Mouse (Mus musculus) kidney, postnatal 0 days (tissue): ENCODE measurements around the gene Rgs14. TPM values are rescaled to one million over a fixed set of nuclear protein-coding genes. Genes with fewer than 3 reads are reported as not detected.
A peak's percentile ranks its signal among the peaks of the same experiment; 100 is the strongest.

Experiments used
- ATAC-seq: fragments of 200-750 bp; cut with Nextera tagmentation; replicated peaks from 2 replicates; pipeline ENCODE4 v1.8.0; 2017; ENCODE audit warnings: low read depth, moderate number of reproducible peaks, moderate TSS enrichment, moderate library complexity; ENCODE audit not compliant: low FRiP score
- DNase-seq: peaks from one replicate; pipeline ENCODE4 v3.0.0-alpha.2; 2016; ENCODE audit warnings: low spot score
- H3K27ac ChIP-seq: fragments of 300-500 bp; sonication (generic); 2 replicates; pipeline ENCODE4 v1.5.1; 2014; ENCODE audit warnings: mild to moderate bottlenecking
- H3K27me3 ChIP-seq: fragments of 300-500 bp; sonication (generic); 2 replicates; pipeline ENCODE4 v1.6.1; 2014; ENCODE audit warnings: low read length, mixed read lengths; ENCODE audit not compliant: insufficient read depth
- H3K36me3 ChIP-seq: fragments of 300-500 bp; sonication (generic); 2 replicates; pipeline ENCODE4 v1.6.1; 2014; ENCODE audit warnings: low read length, mixed read lengths; ENCODE audit not compliant: insufficient read depth
- H3K4me1 ChIP-seq: fragments of 300-500 bp; sonication (generic); replicated peaks from 2 replicates; pipeline ENCODE4 v1.6.1; 2014; ENCODE audit warnings: antibody characterized with exemption, low read length, mixed read lengths; ENCODE audit not compliant: insufficient read depth
- H3K4me2 ChIP-seq: fragments of 300-500 bp; sonication (generic); 2 replicates; pipeline ENCODE4 v1.6.1; 2014; ENCODE audit warnings: mild to moderate bottlenecking, low read length, moderate library complexity, mixed read lengths
- H3K4me3 ChIP-seq: fragments of 300-500 bp; sonication (generic); replicated peaks from 2 replicates; pipeline ENCODE4 v1.5.1; 2014; ENCODE audit warnings: low read depth, low read length
- H3K9ac ChIP-seq: fragments of 300-500 bp; sonication (generic); 2 replicates; pipeline ENCODE4 v1.6.1; 2014; ENCODE audit warnings: low read depth, low read length
- H3K9me3 ChIP-seq: fragments of 300-500 bp; sonication (generic); replicated peaks from 2 replicates; pipeline ENCODE4 v1.6.1; 2016; ENCODE audit warnings: low read length, inconsistent platforms, mixed read lengths
- CTCF ChIP-seq: IDR thresholded peaks from 2 replicates; pipeline ENCODE4 v1.5.1; 2016; ENCODE audit warnings: antibody characterized with exemption, low read depth, mild to moderate bottlenecking, moderate library complexity
- WGBS: fragments of 180-500 bp; shearing (Covaris S2); extraction: QIAGEN DNeasy Blood & Tissue Kit; methylation state at CpG from one replicate; pipeline ENCODE4 v1.1.7; 2014; 5-methylcytosine and 5-hydroxymethylcytosine counted together
- polyA plus RNA-seq: library from polyadenylated mRNA; unstranded; fragments of >200 nt; fragmentation: Nextera tagmentation; extraction: Ambion mirVana; gene quantifications from 2 replicates; pipeline ENCODE4 v1.2.1, GENCODE M21; 2015

Rgs14 gene
- polyA plus RNA-seq, 1 experiment from 2014 or later: 1.6 TPM

DNA sequence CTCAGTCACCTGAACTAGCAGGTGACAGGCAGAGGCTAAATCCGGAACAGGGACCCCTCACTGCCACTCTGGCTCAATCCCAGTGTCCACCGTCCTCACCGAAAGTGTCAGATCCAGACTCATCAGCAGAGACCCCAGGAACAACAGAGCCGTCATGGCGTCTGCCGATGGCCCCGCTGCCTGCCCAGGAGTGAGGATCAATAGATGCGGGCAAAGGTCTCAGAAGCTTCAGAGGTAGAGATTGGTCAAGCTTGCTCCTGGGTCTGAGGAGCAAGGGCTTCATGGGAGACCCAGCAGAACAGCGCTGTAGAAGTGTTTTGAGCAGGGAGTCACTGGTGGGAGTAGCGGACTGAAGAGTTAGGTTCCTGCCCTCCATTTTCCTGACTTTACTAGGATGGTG lies 57.1 kb downstream of the Rgs14 start, which contains the start of gene F12:
TSS of gene F12 (minus strand) at position 181 of the 400 bp plus-strand sequence.
- WGBS: 86% methylated on average over 10 of the region's 10 CpGs

DNA sequence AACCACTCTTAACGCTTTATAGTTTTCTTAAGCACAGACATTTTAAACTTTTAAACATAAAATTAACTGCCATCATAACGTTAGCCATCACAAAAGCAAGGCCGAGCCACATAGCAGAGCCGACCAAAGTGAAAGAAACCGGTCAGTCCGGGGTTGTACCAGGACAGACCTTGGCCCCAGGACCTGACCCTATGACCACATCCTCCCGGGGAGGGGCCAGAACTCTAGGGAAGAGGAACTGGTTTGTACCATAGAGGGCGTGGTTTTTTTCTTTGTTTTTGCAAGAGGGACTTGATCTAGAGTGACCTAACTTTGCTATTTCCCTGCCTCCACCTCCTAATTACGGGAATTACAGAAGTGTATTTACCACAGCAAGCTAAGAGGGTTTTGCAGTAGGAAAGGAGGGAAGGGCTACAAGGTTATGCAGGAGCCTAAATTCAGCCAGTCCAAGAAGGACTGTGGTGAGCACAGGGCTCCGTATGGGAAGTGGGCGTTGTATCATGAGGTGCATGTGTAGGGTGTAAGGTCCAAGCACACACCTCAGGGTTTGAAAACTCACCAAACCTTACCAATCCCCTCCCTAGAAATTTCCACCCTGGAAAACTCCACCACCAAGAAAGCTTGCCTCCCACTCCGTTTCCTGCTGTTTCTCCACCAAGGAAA lies 59.8 kb downstream of the Rgs14 start:
- H3K4me2 ChIP-seq: no peak overlapping the region
- no peak overlapping the region for H3K9ac ChIP-seq
- DNase-seq (peak; percentile 40), ATAC-seq (no peak)
- 51% methylated on average over 12 of the region's 12 CpGs for WGBS
- no peaks in the 10 kb centered on the region for H3K4me1 ChIP-seq
- H3K27me3 ChIP-seq: no peaks in the 10 kb centered on the region
- no peaks in the 10 kb centered on the region for H3K36me3 ChIP-seq
- no peak overlapping the region for H3K27ac ChIP-seq
- no peak overlapping the region for H3K4me3 ChIP-seq
- H3K9me3 ChIP-seq: no peaks in the 10 kb centered on the region
- no peak for TF ChIP-seq CTCF

More for the DNA sequence above, 57.1 kb downstream of the Rgs14 start, which contains the start of gene F12:
- Histone ChIP-seq H3K27me3 (peaks cover 4% of the 10 kb centered on the region; the same call in 1 of the 2 replicates), H3K9ac (no peak within 1 kb of the TSS), H3K4me2 (no peak within 1 kb of the TSS), H3K27ac (no peak within 1 kb of the TSS), H3K36me3 (no peaks in the 10 kb centered on the region), H3K4me1 (no peaks in the 10 kb centered on the region), H3K9me3 (no peaks in the 10 kb centered on the region), H3K4me3 (no peak within 1 kb of the TSS)
- TF ChIP-seq CTCF: no peak
- DNase-seq: no peak
- ATAC-seq: no peak

DNA sequence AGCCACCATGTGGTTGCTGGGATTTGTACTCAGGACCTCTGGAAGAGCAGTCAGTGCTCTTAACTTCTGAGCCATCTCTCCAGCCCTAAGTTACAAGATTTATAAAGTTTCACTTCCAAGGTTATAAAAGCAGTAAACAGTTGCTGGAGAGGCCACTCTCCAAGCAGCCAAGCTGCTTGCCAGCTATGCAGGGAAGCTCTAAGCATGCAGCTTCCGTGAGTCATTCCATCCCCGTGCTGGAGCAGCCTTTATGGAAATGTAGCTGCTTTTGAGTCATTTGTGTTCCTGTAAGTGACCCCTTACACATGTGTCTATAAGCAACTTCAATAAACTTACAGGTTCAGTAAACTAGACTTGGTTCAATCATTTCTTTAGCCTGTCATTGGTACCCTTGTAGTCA lies 61.0 kb downstream of the Rgs14 start:
- Histone ChIP-seq H3K27ac (no peak overlapping the region), H3K4me3 (no peak overlapping the region), H3K9ac (no peak overlapping the region), H3K9me3 (no peaks in the 10 kb centered on the region), H3K4me2 (no peak overlapping the region), H3K4me1 (no peaks in the 10 kb centered on the region), H3K36me3 (no peaks in the 10 kb centered on the region), H3K27me3 (no peaks in the 10 kb centered on the region)
- no peak for TF ChIP-seq CTCF
- no peak for ATAC-seq
- 77% methylated on average over 2 of the region's 2 CpGs for WGBS
- DNase-seq: no peak

GRCm38 (mm10) chr13:55431889-55432685 lies 62.6 kb downstream of the Rgs14 start:
- ATAC-seq (no peak), DNase-seq (no peak)
- Histone ChIP-seq H3K27me3 (no peaks in the 10 kb centered on the region), H3K4me2 (no peak overlapping the region), H3K27ac (no peak overlapping the region), H3K4me1 (no peaks in the 10 kb centered on the region), H3K9ac (no peak overlapping the region), H3K4me3 (no peak overlapping the region), H3K9me3 (no peaks in the 10 kb centered on the region), H3K36me3 (no peaks in the 10 kb centered on the region)
- no peak for TF ChIP-seq CTCF
- WGBS: 69% methylated on average over 10 of the region's 10 CpGs

Other genes with a start within 250 kb of the Rgs14 start
- gene Gm17617, start 236.2 kb upstream of the Rgs14 start, polyA plus RNA-seq: not detected in 2 replicates
- 14.6 and 15.8 TPM in 2 replicates for gene Fgfr4, start 217.1 kb upstream of the Rgs14 start, polyA plus RNA-seq
- 51.7 and 52.5 TPM in 2 replicates for gene Nsd1, start 159.9 kb upstream of the Rgs14 start, polyA plus RNA-seq
- 398 and 435 TPM in 2 replicates for gene Prelid1, start 49.2 kb upstream of the Rgs14 start, polyA plus RNA-seq
- gene Rab24, start 47.8 kb upstream of the Rgs14 start, polyA plus RNA-seq: 84.8 and 93.1 TPM in 2 replicates
- 14.9 and 15.1 TPM in 2 replicates for gene Mxd3, start 39.9 kb upstream of the Rgs14 start, polyA plus RNA-seq
- gene Lman2, start 6.9 kb upstream of the Rgs14 start, polyA plus RNA-seq: 93.7 and 103 TPM in 2 replicates
- 344 and 465 TPM in 2 replicates for gene Slc34a1, start 28.5 kb downstream of the Rgs14 start, polyA plus RNA-seq
- gene Pfn3, start 45.5 kb downstream of the Rgs14 start, polyA plus RNA-seq: not detected in 2 replicates
- 0.05 and 0.45 TPM in 2 replicates for gene F12, start 57.1 kb downstream of the Rgs14 start, polyA plus RNA-seq
- 29.5 and 29.8 TPM in 2 replicates for gene Grk6, start 75.3 kb downstream of the Rgs14 start, polyA plus RNA-seq
- 0.63 and 0.75 TPM in 2 replicates for gene Prr7, start 94.5 kb downstream of the Rgs14 start, polyA plus RNA-seq
- 104 and 125 TPM in 2 replicates for gene Dbn1, start 118.4 kb downstream of the Rgs14 start, polyA plus RNA-seq
- 112 and 124 TPM in 2 replicates for gene Pdlim7, start 143.9 kb downstream of the Rgs14 start, polyA plus RNA-seq
- gene Dok3, start 159.6 kb downstream of the Rgs14 start, polyA plus RNA-seq: 1.7 and 1.8 TPM in 2 replicates
- 60.1 and 60.3 TPM in 2 replicates for gene Ddx41, start 166.9 kb downstream of the Rgs14 start, polyA plus RNA-seq
- gene Fam193b, start 201.4 kb downstream of the Rgs14 start, polyA plus RNA-seq: 23.9 and 24.9 TPM in 2 replicates
- gene Tmed9, start 204.0 kb downstream of the Rgs14 start, polyA plus RNA-seq: 136 and 160 TPM in 2 replicates
- 20.1 and 22.8 TPM in 2 replicates for gene B4galt7, start 230.2 kb downstream of the Rgs14 start, polyA plus RNA-seq